Mouse (Mus musculus) cerebellum, adult 11-12 months (tissue): ENCODE results near the gene Rnf220.

Source experiments
- DNase-seq: peaks from one replicate; pipeline ENCODE4 v3.0.0; 2022

The Rnf220 gene

DNA sequence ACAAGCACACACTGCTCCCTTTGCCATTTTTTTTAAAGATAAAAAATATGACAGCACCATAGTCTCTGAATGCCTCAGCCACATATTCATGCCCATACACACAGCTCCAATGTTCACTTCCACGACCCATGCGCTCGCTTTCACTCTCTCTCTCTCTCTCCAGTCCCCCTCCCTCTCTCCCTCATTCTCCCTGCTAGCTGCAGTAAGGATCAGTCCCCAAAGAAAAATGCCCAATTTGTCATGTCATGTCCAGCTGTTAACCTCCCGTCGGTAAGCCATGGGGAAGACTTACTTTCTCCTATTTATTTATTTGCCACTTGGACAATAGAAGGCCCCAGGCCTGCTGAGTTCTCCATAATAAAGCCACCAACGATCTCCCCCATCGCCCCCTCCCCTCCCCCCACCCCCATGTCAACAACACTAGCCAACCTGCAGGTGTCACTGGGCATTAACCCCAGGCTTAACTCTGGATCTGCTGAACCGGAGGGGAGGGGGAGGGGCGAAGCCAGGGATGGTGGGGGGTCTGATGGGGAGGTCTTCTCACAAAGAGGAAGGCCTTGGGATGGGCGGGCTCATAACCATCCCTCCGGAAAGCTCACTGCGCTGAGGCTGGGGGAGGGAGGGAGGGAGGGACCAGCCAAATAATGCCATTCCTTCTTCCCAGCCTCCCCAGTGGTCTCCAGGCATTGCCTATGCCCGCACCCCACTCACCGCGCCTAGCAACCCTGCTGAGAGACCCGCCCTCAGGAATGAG is 123.4 kb downstream of the Rnf220 start:
- no peak for DNase-seq

- no peak for DNase-seq
These were observed 125.0 kb downstream of the Rnf220 start for GRCm38 (mm10) chr4:117371896-117372295.

- no peak for DNase-seq
These were observed 126.5 kb downstream of the Rnf220 start for GRCm38 (mm10) chr4:117370354-117370753.

DNA sequence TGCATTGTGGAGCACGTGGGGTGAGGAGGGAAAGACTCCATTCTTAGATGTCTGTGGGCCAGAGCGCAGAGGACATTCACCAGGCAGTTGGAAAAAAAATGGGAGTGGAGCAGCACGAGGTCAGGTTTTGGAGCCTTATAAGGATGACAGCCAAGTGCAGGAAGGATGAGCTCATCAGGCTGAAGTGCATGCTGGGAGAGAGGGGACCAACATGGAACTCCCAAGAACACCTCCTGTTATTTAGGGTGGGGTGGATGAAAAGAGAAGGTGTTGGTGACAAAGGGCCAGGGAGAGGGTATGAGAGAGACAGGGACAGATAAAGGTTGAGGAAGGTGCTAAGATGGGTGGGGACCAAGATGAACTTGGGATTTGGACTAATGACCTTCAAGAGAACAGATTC is 127.3 kb downstream of the Rnf220 start:
- no peak for DNase-seq

DNA sequence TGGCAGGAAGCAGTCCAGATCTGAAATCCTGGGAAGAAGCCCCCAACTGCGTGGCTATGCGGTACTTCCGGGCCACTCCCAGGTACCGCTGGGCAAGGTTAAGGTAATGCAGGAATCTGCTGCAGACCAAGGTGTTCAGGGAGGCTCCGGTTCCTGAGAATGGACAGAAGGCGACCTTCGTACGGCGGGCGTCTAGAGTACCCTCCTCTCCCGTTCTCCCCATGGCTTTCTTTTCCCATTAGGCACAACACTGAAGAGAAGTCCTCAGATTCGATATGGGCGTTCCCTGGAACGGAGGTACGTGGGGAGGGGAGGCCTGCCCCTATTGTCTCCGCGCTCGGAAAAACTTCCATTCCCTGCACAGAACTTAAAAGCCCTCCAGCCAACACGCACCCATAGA is 129.5 kb downstream of the Rnf220 start:
- DNase-seq: no peak

- no peak for DNase-seq
These were observed 134.8 kb downstream of the Rnf220 start for GRCm38 (mm10) chr4:117362085-117362484.

- no peak for DNase-seq
These were observed 135.3 kb downstream of the Rnf220 start for GRCm38 (mm10) chr4:117361558-117361873.

DNA sequence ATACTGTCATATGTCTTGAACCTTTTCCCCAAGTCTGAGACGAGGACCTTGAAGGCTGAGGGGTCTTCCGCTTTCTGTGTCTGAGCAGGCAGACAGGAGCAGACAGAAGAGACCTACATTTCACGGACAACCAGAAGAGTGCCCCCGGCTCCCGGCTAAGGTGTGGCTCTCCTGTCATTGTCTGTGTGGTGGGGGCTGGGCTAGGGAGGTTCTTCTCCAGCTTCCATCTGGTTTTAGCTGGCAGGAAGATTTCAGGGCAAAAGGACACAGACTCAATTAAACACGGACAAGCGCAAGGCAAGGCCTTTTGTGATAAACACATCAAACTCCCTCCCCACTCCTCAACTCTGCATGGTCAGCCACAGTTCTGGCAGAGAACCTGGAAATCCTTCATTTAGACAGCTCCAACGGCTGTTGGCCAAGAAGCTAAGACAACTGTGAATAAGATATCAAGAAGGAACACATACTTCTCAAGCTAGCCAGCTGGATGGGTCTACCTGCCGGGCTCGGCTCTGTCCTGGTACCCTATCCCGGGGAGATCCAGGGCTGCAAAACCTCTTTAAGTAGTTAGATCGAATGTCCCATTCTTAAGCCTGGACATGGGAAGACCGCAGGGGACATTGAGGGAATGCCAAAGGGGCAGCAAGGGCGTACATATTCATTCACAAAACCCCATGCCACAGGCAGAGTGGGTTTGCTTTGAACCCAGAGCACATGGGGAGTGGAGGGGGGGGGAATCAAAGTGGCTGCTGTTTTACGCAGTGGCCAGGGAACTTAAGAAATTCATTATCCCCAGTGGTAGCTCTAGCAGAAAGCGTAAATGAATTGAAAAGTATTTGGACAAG is 135.9 kb downstream of the Rnf220 start:
- DNase-seq: no peak

DNA sequence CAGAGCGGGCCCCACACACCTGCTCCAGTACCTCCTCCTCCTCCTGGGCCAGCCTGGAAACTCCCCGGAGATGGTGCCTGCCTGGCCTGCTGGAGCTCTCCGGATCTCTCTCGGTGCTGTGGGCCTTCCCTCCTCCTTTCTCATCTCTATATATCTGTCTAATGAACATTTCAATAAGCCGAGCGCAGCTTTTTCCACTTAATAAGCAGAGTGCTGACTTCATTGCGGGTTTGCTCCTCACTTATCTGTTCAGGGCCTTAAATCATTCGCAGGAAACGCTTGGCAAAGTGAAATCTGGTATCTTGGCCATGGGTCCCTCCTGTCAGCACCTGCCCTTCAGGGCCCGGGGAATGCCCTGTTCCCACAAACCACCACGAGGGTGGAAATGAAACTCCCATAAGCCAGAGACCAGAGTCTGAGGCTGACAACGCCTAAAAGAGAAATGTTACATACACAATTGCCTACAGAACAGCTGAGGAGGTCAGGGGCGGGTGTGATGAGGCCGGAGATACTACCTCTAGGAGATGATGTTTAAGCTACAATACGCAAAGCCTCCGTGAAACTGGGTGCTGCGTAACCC is 137.0 kb downstream of the Rnf220 start:
- DNase-seq: no peak

- no peak for DNase-seq
These were observed 138.9 kb downstream of the Rnf220 start for GRCm38 (mm10) chr4:117357917-117358316.

DNA sequence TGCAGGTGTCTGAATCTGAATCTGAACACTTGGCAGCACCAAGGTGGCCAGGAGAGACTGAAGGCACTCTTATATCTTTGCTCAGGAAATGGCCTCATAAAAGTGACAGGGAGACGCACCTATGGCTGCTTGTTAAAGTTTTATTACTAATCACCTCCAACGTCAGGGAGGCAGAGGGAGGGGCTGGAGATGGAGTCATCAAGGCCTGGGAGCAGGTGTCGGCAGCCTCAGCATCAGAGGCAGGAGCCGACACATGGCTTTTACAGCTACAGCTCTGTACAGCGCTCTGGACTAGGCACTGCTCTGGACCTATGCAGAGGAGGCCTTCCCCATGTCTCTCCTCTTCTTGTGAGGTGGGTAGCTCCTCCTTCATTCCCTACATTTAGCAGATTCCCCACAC is 139.7 kb downstream of the Rnf220 start:
- no peak for DNase-seq

DNA sequence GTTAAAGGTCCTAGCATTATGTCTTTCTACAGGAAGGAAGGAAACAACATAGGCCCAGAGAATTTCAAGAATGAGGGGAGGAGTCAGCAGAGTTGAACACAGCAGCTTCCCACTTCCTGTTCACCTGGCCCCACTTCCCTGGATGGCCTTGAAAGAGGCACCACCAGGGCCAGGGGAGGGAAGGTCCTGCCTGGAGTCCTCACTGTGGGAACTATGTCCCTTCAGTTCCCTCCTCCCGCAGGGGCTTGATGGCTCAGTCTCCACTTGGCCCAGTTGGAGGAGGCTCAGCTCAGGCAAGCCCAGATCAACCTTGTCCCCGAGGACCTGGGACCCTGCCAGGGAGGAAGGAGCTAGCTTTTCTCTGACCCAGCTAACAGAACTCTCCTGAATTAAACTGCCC is 140.6 kb downstream of the Rnf220 start:
- no peak for DNase-seq

DNA sequence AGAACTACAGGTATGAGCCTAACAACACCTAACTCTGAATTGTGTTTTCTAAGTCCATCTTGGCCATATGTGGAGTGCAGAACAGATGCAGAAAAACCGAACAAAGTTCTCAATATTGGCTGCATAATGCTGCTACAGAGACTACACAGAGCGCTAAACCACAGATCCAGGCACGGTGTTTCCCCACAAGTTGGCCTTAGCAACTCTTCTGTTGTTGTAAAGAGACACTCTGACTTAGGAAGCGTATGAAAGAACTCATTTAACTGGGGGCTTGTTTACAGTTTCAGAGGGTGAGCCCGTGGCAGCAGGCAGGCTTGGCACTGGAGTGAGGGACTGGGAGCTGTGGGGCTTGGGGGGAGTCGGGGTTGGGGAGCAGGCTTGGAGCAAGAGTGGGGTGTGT is 142.2 kb downstream of the Rnf220 start:
- DNase-seq: no peak

DNA sequence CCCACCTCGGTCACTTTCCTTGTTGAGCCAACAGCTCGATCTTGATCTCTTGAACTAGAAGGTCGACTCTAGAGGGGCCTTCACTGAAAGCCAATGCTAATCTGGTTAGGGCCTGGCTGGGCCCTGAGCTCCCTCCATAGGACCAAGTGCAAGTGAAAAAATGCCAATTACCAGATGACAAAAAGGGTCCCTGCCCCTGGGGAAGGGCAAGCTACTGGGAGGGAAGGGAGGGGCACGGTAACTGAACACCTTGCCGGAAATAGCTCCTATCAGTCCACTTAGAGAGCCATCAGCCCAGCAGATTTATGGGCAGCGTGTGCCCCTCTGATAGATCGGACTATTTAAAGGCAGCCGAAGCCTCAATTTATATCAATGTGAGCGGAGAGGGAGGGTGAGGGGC is 143.9 kb downstream of the Rnf220 start:
- DNase-seq: no peak

- no peak for DNase-seq
These were observed 144.8 kb downstream of the Rnf220 start for GRCm38 (mm10) chr4:117352071-117352470.

GRCm38 (mm10) chr4:117350139-117350693 is 146.6 kb downstream of the Rnf220 start:
- DNase-seq: no peak

DNA sequence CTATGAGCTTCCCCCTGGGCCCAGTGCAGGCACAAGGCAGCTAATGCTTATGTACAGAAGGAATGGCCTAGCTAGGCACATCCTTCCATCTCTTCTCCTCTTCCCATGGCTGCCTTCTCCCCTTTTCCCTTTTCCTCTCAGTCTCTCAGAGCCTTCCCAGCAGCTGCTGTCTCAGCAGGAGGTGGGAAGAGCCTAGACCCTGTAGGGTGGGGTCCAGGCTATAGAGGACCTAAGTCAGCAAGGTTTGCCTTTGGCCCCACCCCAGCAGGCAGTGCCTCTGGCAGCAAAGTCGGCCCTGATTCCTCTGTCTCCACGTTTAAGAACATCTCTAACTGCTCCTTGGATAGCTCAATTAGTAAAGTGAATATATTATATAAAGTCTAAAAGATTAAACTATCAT is 147.5 kb downstream of the Rnf220 start:
- DNase-seq: no peak

GRCm38 (mm10) chr4:117346025-117346424 is 150.8 kb downstream of the Rnf220 start:
- no peak for DNase-seq

- DNase-seq: no peak
These were observed 153.5 kb downstream of the Rnf220 start for GRCm38 (mm10) chr4:117343385-117343784.

GRCm38 (mm10) chr4:117342751-117343150 is 154.1 kb downstream of the Rnf220 start:
- DNase-seq: peak; percentile 9

GRCm38 (mm10) chr4:117341282-117341681 is 155.6 kb downstream of the Rnf220 start:
- no peak for DNase-seq

GRCm38 (mm10) chr4:117339796-117340195 is 157.1 kb downstream of the Rnf220 start:
- no peak for DNase-seq

DNA sequence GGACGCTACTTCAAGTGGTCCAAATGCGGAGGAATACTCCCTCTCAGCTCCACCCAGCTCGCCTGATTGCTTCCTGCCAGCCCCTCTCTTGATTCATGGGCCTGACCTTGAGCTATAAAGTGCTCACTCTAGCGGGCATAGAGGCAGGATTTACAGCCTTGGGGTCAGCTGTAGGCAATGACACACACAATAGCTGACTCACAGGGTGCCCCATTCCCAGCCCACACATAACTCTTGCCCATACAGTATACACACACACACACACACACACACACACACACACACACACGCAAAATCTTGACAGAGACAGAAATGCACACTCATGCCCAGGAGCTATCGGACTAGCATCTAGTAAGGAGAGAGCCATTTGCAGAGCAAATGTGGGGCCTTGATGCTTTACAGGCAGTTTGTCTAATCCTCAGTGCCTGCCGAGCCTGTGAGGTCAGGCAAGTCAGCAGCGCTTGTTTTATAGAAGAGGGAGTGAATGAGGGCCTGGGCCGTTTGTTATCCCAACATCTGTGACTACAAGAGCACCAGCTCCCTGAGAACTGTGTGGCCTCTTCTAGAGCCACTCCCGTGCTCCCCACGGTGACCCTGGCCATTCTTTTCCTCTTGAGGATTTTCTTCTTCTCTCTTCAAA is 165.9 kb downstream of the Rnf220 start:
- DNase-seq: no peak
